20 mouse cellular contexts compared by ENCODE assay signal in genomic region chr13:92793636-92794035, GRCm38 (mm10). TPM values are rescaled to one million over a fixed set of nuclear protein-coding genes. Genes with fewer than 3 reads are reported as not detected.
DNase-seq lines count a peak whose midpoint lies in the region; ATAC-seq and TF ChIP-seq lines count a peak whose summit lies in the region.
"Had no signal": no experiment of that assay in that cellular context is flagged by ENCODE, and none has a peak within 500 bp of the region (broad histone marks: within the 10 kb centered on the region; RNA-seq: fewer than 3 reads in every experiment).

No protein-coding gene starts in this region.

- peaks cover 13% of the 10 kb centered on the region; the same call in 1 of the 2 replicates for H3K4me1 ChIP-seq in heart, embryonic 10.5 days
- H3K4me1 ChIP-seq in intestine, embryonic 14.5 days (replicated peaks; ENCODE audit: control insufficient read depth, insufficient read depth, low read length) = no peaks in the 10 kb centered on the region; the same call in 1 of the 2 replicates
- H3K4me1 ChIP-seq in intestine, embryonic 16.5 days (ENCODE audit: control insufficient read depth, insufficient read depth, low read length) = 0 out of 2 replicates have a peak, but pooled peaks cover 5% of the 10 kb centered on the region

- no peak for TF ChIP-seq CTCF in layer of hippocampus, adult 2 months (conservative IDR thresholded peaks at IDR 0.05)

- H3K4me2 ChIP-seq in intestine, embryonic 14.5 days (ENCODE audit: low read length) = peak overlapping the region; percentile 3; the same call in 1 of the 2 replicates
- no peak overlapping the region for H3K4me2 ChIP-seq in intestine, embryonic 16.5 days (ENCODE audit: low read depth, low read length)

- peak overlapping the region; percentile 43 for H3K4me3 ChIP-seq in heart, embryonic 10.5 days
- H3K4me3 ChIP-seq in intestine, embryonic 14.5 days (ENCODE audit: low read depth, low read length) = peak overlapping the region; percentile 8; the same call in 1 of the 2 replicates
- H3K4me3 ChIP-seq in intestine, embryonic 16.5 days (ENCODE audit: low read length) = no peak overlapping the region
- peak overlapping the region; percentile 3; the same call in 1 of the 2 replicates for H3K4me3 ChIP-seq in layer of hippocampus, adult 2 months

- no peak overlapping the region for H3K9ac ChIP-seq in intestine, embryonic 14.5 days (ENCODE audit: low read length)
- H3K9ac ChIP-seq in intestine, embryonic 16.5 days (ENCODE audit: low read depth, low read length) = no peak overlapping the region
- H3K9ac ChIP-seq: forebrain, postnatal 0 days; midbrain, embryonic 15.5 days had no signal

- 63% methylated on average over 8 of the region's 8 CpGs for WGBS in heart, embryonic 10.5 days
- 47% methylated on average over 8 of the region's 8 CpGs for WGBS in intestine, embryonic 14.5 days
- WGBS in intestine, embryonic 16.5 days = 64% methylated on average over 8 of the region's 8 CpGs

- no peaks in the 10 kb centered on the region for H3K9me3 ChIP-seq in heart, embryonic 10.5 days
- H3K9me3 ChIP-seq in intestine, embryonic 14.5 days (ENCODE audit: control insufficient read depth, low read length) = no peaks in the 10 kb centered on the region
- no peaks in the 10 kb centered on the region for H3K9me3 ChIP-seq in intestine, embryonic 16.5 days (ENCODE audit: control insufficient read depth, low read length)
- H3K9me3 ChIP-seq: limb, embryonic 15.5 days; midbrain, embryonic 15.5 days had no signal

- peaks cover 6% of the 10 kb centered on the region; the same call in 1 of the 2 replicates for H3K36me3 ChIP-seq in heart, embryonic 10.5 days
- H3K36me3 ChIP-seq in intestine, embryonic 14.5 days (ENCODE audit: control insufficient read depth, insufficient read depth, low read length) = no peaks in the 10 kb centered on the region
- H3K36me3 ChIP-seq in intestine, embryonic 16.5 days (ENCODE audit: control insufficient read depth, insufficient read depth, low read length) = no peaks in the 10 kb centered on the region
- H3K36me3 ChIP-seq: limb, embryonic 15.5 days; midbrain, embryonic 15.5 days had no signal

- peaks cover 26% of the 10 kb centered on the region for H3K27me3 ChIP-seq in heart, embryonic 10.5 days (ENCODE audit: insufficient read depth, poor library complexity, severe bottlenecking)
- H3K27me3 ChIP-seq in intestine, embryonic 14.5 days (replicated peaks; ENCODE audit: control insufficient read depth, insufficient read depth, low read length) = no peaks in the 10 kb centered on the region; the same call in 1 of the 2 replicates
- H3K27me3 ChIP-seq in intestine, embryonic 16.5 days (replicated peaks; ENCODE audit: control insufficient read depth, insufficient read depth, low read length) = peaks cover 3% of the 10 kb centered on the region
- H3K27me3 ChIP-seq: CH12.LX; midbrain, embryonic 15.5 days had no signal

- DNase-seq in heart, embryonic 10.5 days (ENCODE audit: low spot score) = no peak
- DNase-seq in heart, postnatal 4 days = no peak
- DNase-seq in intestine, embryonic 14.5 days (ENCODE audit: low spot score) = no peak
- DNase-seq in layer of hippocampus, adult 2 months (ENCODE audit: low spot score in 2 of 2) = no peak
- no peak for DNase-seq in layer of hippocampus, adult 9-10 months (ENCODE audit: low spot score)
- DNase-seq: adrenal gland, adult 2 months; forebrain, postnatal 0 days; gastrocnemius, postnatal 14 days; lung, postnatal 10 days; thymus, postnatal 25 days had no signal

- peak overlapping the region; percentile 88; the same call in 1 of the 2 replicates for H3K27ac ChIP-seq in heart, embryonic 10.5 days
- no peak overlapping the region for H3K27ac ChIP-seq in intestine, embryonic 14.5 days (ENCODE audit: low read depth)
- H3K27ac ChIP-seq in intestine, embryonic 16.5 days (ENCODE audit: low read length) = no peak overlapping the region
- H3K27ac ChIP-seq in layer of hippocampus, adult 2 months = peak overlapping the region; percentile 49; the same call in 1 of the 2 replicates
- H3K27ac ChIP-seq: hindbrain, postnatal 0 days; left cerebral cortex, adult 2 months; limb, embryonic 15.5 days; midbrain, embryonic 15.5 days had no signal

- no peak for ATAC-seq in intestine, embryonic 14.5 days (replicated peaks; ENCODE audit: low FRiP score, low TSS enrichment, low read depth)
- ATAC-seq in intestine, embryonic 16.5 days = no peak
- ATAC-seq in frontal cortex, adult (ENCODE audit: low TSS enrichment) = no peak

RNA-seq across cellular contexts. Expression of gene Thbs4, which starts 1.0 kb away (rescaled TPM):
- 38.0 and 59.9 TPM in 2 replicates for polyA plus RNA-seq in heart, embryonic 10.5 days (2016; fragmentation: Nextera tagmentation; extraction: Ambion mirVana)
- 10 to 100 TPM; 23.8 to 27.2 TPM for total RNA-seq in heart, postnatal 4 days (2021)
- polyA plus RNA-seq in intestine, embryonic 14.5 days (2014; fragmentation: Nextera tagmentation; extraction: Ambion mirVana) = 30.2 and 37.1 TPM in 2 replicates
- 19.6 and 22.0 TPM in 2 replicates for polyA plus RNA-seq in intestine, embryonic 16.5 days (2015; fragmentation: Nextera tagmentation; extraction: Ambion mirVana)
- total RNA-seq in layer of hippocampus, adult 2 months (2021) = 10 to 100 TPM; 22.2 to 23.5 TPM
- total RNA-seq: CH12.LX; hematopoietic stem cell, adult 5-6 weeks; megakaryocyte, adult 5-6 weeks; neutrophil, adult 5-6 weeks had no signal

RNA-seq across cellular contexts. Expression of gene Mtx3, which starts 50.9 kb away (rescaled TPM):
- 2.7 and 3.5 TPM in 2 replicates for polyA plus RNA-seq in heart, embryonic 10.5 days (2016; fragmentation: Nextera tagmentation; extraction: Ambion mirVana)
- total RNA-seq in heart, postnatal 4 days (2021) = 10 to 100 TPM; 15.1 to 15.9 TPM
- 6.3 TPM in 2 replicates for polyA plus RNA-seq in intestine, embryonic 14.5 days (2014; fragmentation: Nextera tagmentation; extraction: Ambion mirVana)
- 2.2 and 3.1 TPM in 2 replicates for polyA plus RNA-seq in intestine, embryonic 16.5 days (2015; fragmentation: Nextera tagmentation; extraction: Ambion mirVana)
- 10 to 100 TPM; 30.2 to 34.4 TPM for total RNA-seq in layer of hippocampus, adult 2 months (2021)

Comparison
In these comparisons a context has a peak if more than half of its experiments do, and no peak if none do; other contexts are left out.
1. H3K27ac ChIP-seq: peak in heart, embryonic 10.5 days (single experiment) and layer of hippocampus, adult 2 months (single experiment); none in intestine, embryonic 14.5 days (single experiment) and intestine, embryonic 16.5 days (single experiment).